In the genomic region with DNA sequence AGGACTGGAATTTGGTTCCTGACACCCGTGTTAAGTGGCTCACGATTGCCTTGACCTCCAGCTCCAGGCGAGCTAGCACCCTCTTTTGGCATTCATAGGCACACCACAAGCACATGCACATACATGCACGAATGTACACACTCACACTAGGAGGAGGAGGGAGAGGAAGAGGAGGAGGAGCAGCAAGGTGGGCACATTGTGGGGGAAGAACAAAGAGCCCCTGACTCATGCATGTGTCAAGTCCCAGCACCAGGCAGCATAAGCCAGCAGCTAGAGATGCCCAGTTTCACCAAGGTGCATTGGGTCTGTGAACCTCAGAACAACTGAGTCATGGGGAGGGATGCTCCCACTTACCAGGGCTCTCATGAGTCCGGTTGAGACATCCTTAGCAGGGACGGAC, we compare ENCODE assay signal across 29 mouse cellular contexts. TPM values are rescaled to one million over a fixed set of nuclear protein-coding genes. Genes with fewer than 3 reads are reported as not detected.
DNase-seq lines count a peak whose midpoint lies in the region; ATAC-seq lines count a peak whose summit lies in the region.
"Had no signal": no experiment of that assay in that cellular context is flagged by ENCODE, and none has a peak within 500 bp of the region (broad histone marks: within the 10 kb centered on the region; RNA-seq: fewer than 3 reads in every experiment).

No protein-coding gene starts in this region.

- H3K4me2 ChIP-seq in hindbrain, embryonic 11.5 days (replicated peaks; ENCODE audit: low read depth, low read length) = no peak overlapping the region
- no peak overlapping the region for H3K4me2 ChIP-seq in midbrain, embryonic 11.5 days
- no peak overlapping the region for H3K4me2 ChIP-seq in midbrain, embryonic 13.5 days (replicated peaks)
- no peak overlapping the region for H3K4me2 ChIP-seq in hindbrain, embryonic 15.5 days
- H3K4me2 ChIP-seq in neural tube, embryonic 14.5 days (ENCODE audit: low read depth, low read length) = 0 out of 2 replicates have a peak overlapping the region, but pooled peaks have one; percentile 6
- H3K4me2 ChIP-seq: embryonic facial prominence, embryonic 15.5 days; forebrain, embryonic 13.5 days; heart, embryonic 12.5 days; liver, embryonic 11.5 days; lung, embryonic 15.5 days had no signal

- H3K27me3 ChIP-seq in hindbrain, embryonic 10.5 days (ENCODE audit: insufficient read depth, poor library complexity, severe bottlenecking) = peaks cover 99% of the 10 kb centered on the region
- peaks cover 68% of the 10 kb centered on the region for H3K27me3 ChIP-seq in hindbrain, embryonic 11.5 days (ENCODE audit: control insufficient read depth, insufficient read depth, low read length)
- peaks cover 85% of the 10 kb centered on the region for H3K27me3 ChIP-seq in midbrain, embryonic 11.5 days (ENCODE audit: control insufficient read depth, insufficient read depth, low read length)
- peaks cover 94% of the 10 kb centered on the region for H3K27me3 ChIP-seq in midbrain, embryonic 13.5 days
- peaks cover 57% of the 10 kb centered on the region for H3K27me3 ChIP-seq in hindbrain, embryonic 15.5 days
- H3K27me3 ChIP-seq in neural tube, embryonic 14.5 days (ENCODE audit: control insufficient read depth, insufficient read depth, low read length) = no peaks in the 10 kb centered on the region; the same call in 1 of the 2 replicates
- H3K27me3 ChIP-seq: Patski had no signal

- no peak for DNase-seq in hindbrain, embryonic 10.5 days (ENCODE audit: low spot score)
- no peak for DNase-seq in hindbrain, embryonic 11.5 days (ENCODE audit: low spot score)
- peak; percentile 93 for DNase-seq in midbrain, embryonic 11.5 days (ENCODE audit: low spot score, missing footprints)
- DNase-seq in right cerebral cortex, adult 2 months (ENCODE audit: low spot score in 2 of 2) = no peak
- no peak for DNase-seq in embryo, embryonic 10 days (ENCODE audit: low spot score)
- DNase-seq: adrenal gland, postnatal 10 days; cerebellum, adult 8-10 months; gastrocnemius, postnatal 36 days; heart, adult 18-20 months; kidney, adult 8-10 months; layer of hippocampus, postnatal 36 days; left cerebral cortex, postnatal 4 days; thymus, adult 18-20 months; thymus, postnatal 36 days had no signal

- whole genome bisulfite sequencing in hindbrain, embryonic 10.5 days = 13% methylated on average over 6 of the region's 6 CpGs
- 10% methylated on average over 6 of the region's 6 CpGs for WGBS in hindbrain, embryonic 11.5 days
- 21% methylated on average over 6 of the region's 6 CpGs for whole genome bisulfite sequencing in midbrain, embryonic 11.5 days
- WGBS in midbrain, embryonic 13.5 days = 21% methylated on average over 6 of the region's 6 CpGs
- WGBS in hindbrain, embryonic 15.5 days = 14% methylated on average over 6 of the region's 6 CpGs
- 7% methylated on average over 6 of the region's 6 CpGs for WGBS in neural tube, embryonic 14.5 days

- no peaks in the 10 kb centered on the region for H3K9me3 ChIP-seq in hindbrain, embryonic 10.5 days
- H3K9me3 ChIP-seq in hindbrain, embryonic 11.5 days (ENCODE audit: control insufficient read depth, low read length) = no peaks in the 10 kb centered on the region
- no peaks in the 10 kb centered on the region for H3K9me3 ChIP-seq in midbrain, embryonic 11.5 days (ENCODE audit: control insufficient read depth, low read length)
- no peaks in the 10 kb centered on the region for H3K9me3 ChIP-seq in midbrain, embryonic 13.5 days
- H3K9me3 ChIP-seq in hindbrain, embryonic 15.5 days = no peaks in the 10 kb centered on the region
- no peaks in the 10 kb centered on the region for H3K9me3 ChIP-seq in neural tube, embryonic 14.5 days (ENCODE audit: control insufficient read depth, low read length)
- H3K9me3 ChIP-seq: embryonic facial prominence, embryonic 15.5 days; forebrain, embryonic 13.5 days; heart, embryonic 12.5 days; lung, embryonic 15.5 days had no signal

- no peak overlapping the region for H3K9ac ChIP-seq in hindbrain, embryonic 11.5 days (ENCODE audit: low read depth, low read length)
- H3K9ac ChIP-seq in midbrain, embryonic 11.5 days (ENCODE audit: low read length) = 0 out of 2 replicates have a peak overlapping the region, but pooled peaks have one; percentile 16
- no peak overlapping the region for H3K9ac ChIP-seq in midbrain, embryonic 13.5 days (replicated peaks)
- H3K9ac ChIP-seq in hindbrain, embryonic 15.5 days = no peak overlapping the region
- H3K9ac ChIP-seq in neural tube, embryonic 14.5 days (replicated peaks; ENCODE audit: low read depth, low read length) = no peak overlapping the region
- H3K9ac ChIP-seq: embryonic facial prominence, embryonic 15.5 days; forebrain, embryonic 13.5 days; heart, embryonic 12.5 days; lung, embryonic 15.5 days had no signal

- H3K4me3 ChIP-seq in hindbrain, embryonic 10.5 days = no peak overlapping the region
- no peak overlapping the region for H3K4me3 ChIP-seq in hindbrain, embryonic 11.5 days (ENCODE audit: low read depth, low read length)
- H3K4me3 ChIP-seq in midbrain, embryonic 11.5 days (ENCODE audit: low read depth, low read length) = no peak overlapping the region
- H3K4me3 ChIP-seq in midbrain, embryonic 13.5 days (replicated peaks) = no peak overlapping the region
- H3K4me3 ChIP-seq in hindbrain, embryonic 15.5 days = no peak overlapping the region
- no peak overlapping the region for H3K4me3 ChIP-seq in neural tube, embryonic 14.5 days (ENCODE audit: low read depth, low read length)
- H3K4me3 ChIP-seq: embryonic facial prominence, embryonic 15.5 days; forebrain, embryonic 13.5 days; heart, embryonic 12.5 days; lung, embryonic 15.5 days; myocyte had no signal

- peak overlapping the region; percentile 64 for H3K27ac ChIP-seq in hindbrain, embryonic 10.5 days
- H3K27ac ChIP-seq in hindbrain, embryonic 11.5 days (ENCODE audit: low read depth, low read length) = no peak overlapping the region
- H3K27ac ChIP-seq in midbrain, embryonic 11.5 days (ENCODE audit: low read depth, low read length) = peak overlapping the region; percentile 47; the same call in 1 of the 2 replicates
- H3K27ac ChIP-seq in midbrain, embryonic 13.5 days = no peak overlapping the region; the same call in 1 of the 2 replicates
- peak overlapping the region; percentile 81; the same call in 1 of the 2 replicates for H3K27ac ChIP-seq in hindbrain, embryonic 15.5 days (replicated peaks)
- H3K27ac ChIP-seq in neural tube, embryonic 14.5 days (ENCODE audit: low read depth, low read length) = peak overlapping the region; percentile 87
- H3K27ac ChIP-seq: embryonic facial prominence, embryonic 15.5 days; forebrain, embryonic 13.5 days; lung, embryonic 15.5 days; stomach, postnatal 0 days had no signal

- H3K4me1 ChIP-seq in hindbrain, embryonic 10.5 days (replicated peaks) = peaks cover 78% of the 10 kb centered on the region
- peaks cover 24% of the 10 kb centered on the region for H3K4me1 ChIP-seq in hindbrain, embryonic 11.5 days (replicated peaks; ENCODE audit: control insufficient read depth, insufficient read depth, low read length)
- peaks cover 50% of the 10 kb centered on the region for H3K4me1 ChIP-seq in midbrain, embryonic 11.5 days (ENCODE audit: control insufficient read depth, insufficient read depth, low read length)
- peaks cover 63% of the 10 kb centered on the region for H3K4me1 ChIP-seq in midbrain, embryonic 13.5 days (replicated peaks)
- H3K4me1 ChIP-seq in hindbrain, embryonic 15.5 days (replicated peaks) = peaks cover 69% of the 10 kb centered on the region
- H3K4me1 ChIP-seq in neural tube, embryonic 14.5 days (ENCODE audit: control insufficient read depth, insufficient read depth, low read length) = peaks cover 52% of the 10 kb centered on the region

- ATAC-seq in hindbrain, embryonic 11.5 days (ENCODE audit: low FRiP score) = no peak
- ATAC-seq in midbrain, embryonic 11.5 days (ENCODE audit: low FRiP score) = no peak
- no peak for ATAC-seq in midbrain, embryonic 13.5 days
- no peak for ATAC-seq in hindbrain, embryonic 15.5 days (ENCODE audit: low FRiP score, low read depth)
- no peak for ATAC-seq in neural tube, embryonic 14.5 days (ENCODE audit: low read depth)
- ATAC-seq: forebrain, embryonic 13.5 days; Patski had no signal

- no peaks in the 10 kb centered on the region for H3K36me3 ChIP-seq in hindbrain, embryonic 10.5 days
- no peaks in the 10 kb centered on the region for H3K36me3 ChIP-seq in hindbrain, embryonic 11.5 days (ENCODE audit: control insufficient read depth, insufficient read depth, low read length)
- no peaks in the 10 kb centered on the region for H3K36me3 ChIP-seq in midbrain, embryonic 11.5 days (ENCODE audit: control insufficient read depth, insufficient read depth, low read length)
- no peaks in the 10 kb centered on the region for H3K36me3 ChIP-seq in midbrain, embryonic 13.5 days
- H3K36me3 ChIP-seq in hindbrain, embryonic 15.5 days = no peaks in the 10 kb centered on the region
- no peaks in the 10 kb centered on the region for H3K36me3 ChIP-seq in neural tube, embryonic 14.5 days (ENCODE audit: control insufficient read depth, insufficient read depth, low read length)
- H3K36me3 ChIP-seq: embryonic facial prominence, embryonic 15.5 days; heart, embryonic 12.5 days; lung, embryonic 15.5 days had no signal

RNA-seq across cellular contexts. Expression of gene Lmx1b, which starts 56.5 kb away (rescaled TPM):
- polyA plus RNA-seq in hindbrain, embryonic 10.5 days (2016; fragmentation: Nextera tagmentation; extraction: Ambion mirVana) = 2.5 and 7.7 TPM in 2 replicates
- polyA plus RNA-seq in hindbrain, embryonic 11.5 days (2014; fragmentation: Nextera tagmentation; extraction: Ambion mirVana) = 4.2 and 5.0 TPM in 2 replicates
- polyA plus RNA-seq in midbrain, embryonic 11.5 days (2014; fragmentation: Nextera tagmentation; extraction: Ambion mirVana) = 2.0 and 2.2 TPM in 2 replicates
- 2.5 and 2.7 TPM in 2 replicates for polyA plus RNA-seq in midbrain, embryonic 13.5 days (2015; fragmentation: Nextera tagmentation; extraction: Ambion mirVana)
- 4.9 and 6.2 TPM in 2 replicates for polyA plus RNA-seq in hindbrain, embryonic 15.5 days (2015; fragmentation: Nextera tagmentation; extraction: Ambion mirVana)
- 13.1 and 16.3 TPM in 2 replicates for polyA plus RNA-seq in neural tube, embryonic 14.5 days (2014; fragmentation: Nextera tagmentation; extraction: Ambion mirVana)
- polyA plus RNA-seq: heart, postnatal 0 days; intestine, embryonic 16.5 days; liver, embryonic 16.5 days; myocyte; spleen, adult 2 months; stomach, postnatal 0 days had no signal

Comparison
In these comparisons a context has a peak if more than half of its experiments do, and no peak if none do; other contexts are left out.
1. H3K27ac ChIP-seq: peak in hindbrain, embryonic 10.5 days (single experiment), midbrain, embryonic 11.5 days (single experiment), hindbrain, embryonic 15.5 days (single experiment) and neural tube, embryonic 14.5 days (single experiment); none in hindbrain, embryonic 11.5 days (single experiment) and midbrain, embryonic 13.5 days (single experiment).